Mouse (Mus musculus) adrenal gland, adult 18-20 months (tissue): ENCODE results near the gene Ccdc18. TPM values are rescaled to one million over a fixed set of nuclear protein-coding genes. Genes with fewer than 3 reads are reported as not detected.
"Not testable (repeated sequence)": the region's sequence is repeated elsewhere in the genome, so short reads cannot be mapped to it uniquely, and the experiment has no call there.

Source experiments
- DNase-seq, 2 experiments: peaks; one replicate each; pipeline ENCODE4 v3.0.0; 2021 to 2022; ENCODE audit warnings: low spot score in 2 of 2
- total RNA-seq, 2 experiments: library from RNA; stranded (reverse); gene quantifications; 1 replicate in 1 of 2; 2 replicates in 1 of 2; pipeline ENCODE4 v1.2.3; 2021

Ccdc18 gene
- total RNA-seq, 2 experiments from 2014 or later, result 0.45 to 0.63 TPM

DNA sequence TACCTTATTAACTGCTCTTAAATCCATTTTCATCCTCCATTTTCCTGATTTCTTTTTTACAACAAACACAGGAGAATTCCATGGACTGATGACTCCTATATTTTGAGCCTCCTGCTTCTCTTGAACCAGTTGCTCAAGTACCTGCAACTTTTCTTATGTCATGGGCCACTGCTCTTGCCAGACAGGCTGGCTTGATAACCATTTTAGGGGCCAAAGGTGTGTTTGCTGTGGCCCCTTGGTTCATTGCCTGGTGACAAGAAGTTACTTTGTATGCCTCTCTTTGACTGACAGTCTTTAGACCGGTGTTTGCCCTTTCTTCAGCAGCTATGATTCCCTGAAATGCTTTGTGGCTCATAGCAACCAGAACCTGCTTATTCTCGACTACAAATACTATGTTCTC, 117.4 kb downstream of the Ccdc18 start:
- DNase-seq, result no peak

DNA sequence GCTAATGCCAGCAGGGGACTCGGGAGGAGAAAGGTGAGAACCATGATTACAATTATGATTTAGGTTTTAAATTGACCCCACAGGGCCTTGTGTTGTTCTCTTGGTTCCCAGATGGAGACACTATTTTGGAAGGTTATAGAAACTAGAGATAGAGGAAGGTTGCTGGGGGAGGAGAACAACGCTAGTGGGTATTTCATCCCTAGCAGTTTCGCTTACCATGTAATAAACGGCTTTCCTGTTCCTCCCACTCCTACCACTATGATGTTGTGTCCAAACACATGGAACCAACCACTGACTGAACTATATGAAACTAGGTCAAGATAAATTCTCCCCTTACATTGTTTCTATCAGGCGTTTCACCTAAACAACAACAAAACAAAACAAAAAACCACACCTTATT, 122.6 kb downstream of the Ccdc18 start:
- DNase-seq, result no peak

DNA sequence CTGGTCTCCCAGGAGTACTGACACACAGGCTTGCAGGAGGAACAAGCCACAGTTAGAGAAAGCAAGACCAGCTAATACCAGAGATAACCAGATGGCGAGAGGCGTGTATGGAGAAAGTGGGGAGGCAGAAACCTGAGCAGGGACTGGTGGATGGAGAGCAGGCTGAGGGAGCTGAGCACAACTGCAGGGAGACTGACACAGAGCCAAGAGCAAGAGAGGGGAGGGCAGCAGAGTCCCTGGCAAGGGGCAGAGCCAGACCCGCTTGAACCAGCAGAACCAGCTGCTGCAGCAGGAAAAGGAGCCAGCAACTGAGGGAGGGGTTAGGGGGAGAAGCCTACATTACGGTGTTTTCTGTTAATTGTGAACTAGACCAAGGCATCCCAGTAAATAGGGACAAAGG, 130.0 kb downstream of the Ccdc18 start:
- DNase-seq, result no peak

DNA sequence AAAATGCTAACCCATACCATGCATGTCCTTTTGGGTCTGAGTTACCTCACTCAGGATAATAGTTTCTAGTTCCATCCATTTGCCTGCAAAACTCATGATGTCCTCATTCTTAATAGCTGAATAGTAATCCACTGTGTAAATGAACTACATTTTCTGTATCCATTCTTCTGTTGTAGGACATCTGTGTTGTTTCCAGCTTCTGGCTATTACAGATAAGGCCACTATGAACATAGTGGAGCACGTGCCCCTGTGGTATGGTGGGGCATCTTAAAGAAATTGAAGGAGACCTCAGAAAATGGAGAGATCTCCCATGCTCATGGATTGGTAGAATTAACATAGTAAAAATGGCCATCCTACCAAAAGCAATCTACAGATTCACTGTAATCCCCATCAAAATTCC, 131.1 kb downstream of the Ccdc18 start:
- not testable (repeated sequence) for DNase-seq

DNA sequence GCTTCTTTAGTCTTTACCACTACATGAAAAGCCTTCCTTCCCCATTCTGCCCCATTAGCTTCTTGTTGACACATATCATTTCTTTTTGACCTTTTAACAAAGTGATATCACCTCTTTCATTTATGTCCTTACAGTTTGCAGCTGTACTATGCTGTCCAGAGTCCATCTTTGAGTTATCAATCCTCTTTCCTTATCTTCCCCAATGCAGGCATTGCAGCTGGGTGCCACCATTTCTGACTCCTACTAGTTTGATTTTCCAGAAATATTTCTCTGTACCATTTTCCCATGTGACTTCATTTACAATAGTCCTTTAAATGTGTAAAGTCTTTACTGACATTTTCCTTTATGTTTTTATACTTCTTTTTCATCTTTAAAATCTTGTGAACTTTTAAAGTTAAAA, 134.3 kb downstream of the Ccdc18 start:
- no peak for DNase-seq

DNA sequence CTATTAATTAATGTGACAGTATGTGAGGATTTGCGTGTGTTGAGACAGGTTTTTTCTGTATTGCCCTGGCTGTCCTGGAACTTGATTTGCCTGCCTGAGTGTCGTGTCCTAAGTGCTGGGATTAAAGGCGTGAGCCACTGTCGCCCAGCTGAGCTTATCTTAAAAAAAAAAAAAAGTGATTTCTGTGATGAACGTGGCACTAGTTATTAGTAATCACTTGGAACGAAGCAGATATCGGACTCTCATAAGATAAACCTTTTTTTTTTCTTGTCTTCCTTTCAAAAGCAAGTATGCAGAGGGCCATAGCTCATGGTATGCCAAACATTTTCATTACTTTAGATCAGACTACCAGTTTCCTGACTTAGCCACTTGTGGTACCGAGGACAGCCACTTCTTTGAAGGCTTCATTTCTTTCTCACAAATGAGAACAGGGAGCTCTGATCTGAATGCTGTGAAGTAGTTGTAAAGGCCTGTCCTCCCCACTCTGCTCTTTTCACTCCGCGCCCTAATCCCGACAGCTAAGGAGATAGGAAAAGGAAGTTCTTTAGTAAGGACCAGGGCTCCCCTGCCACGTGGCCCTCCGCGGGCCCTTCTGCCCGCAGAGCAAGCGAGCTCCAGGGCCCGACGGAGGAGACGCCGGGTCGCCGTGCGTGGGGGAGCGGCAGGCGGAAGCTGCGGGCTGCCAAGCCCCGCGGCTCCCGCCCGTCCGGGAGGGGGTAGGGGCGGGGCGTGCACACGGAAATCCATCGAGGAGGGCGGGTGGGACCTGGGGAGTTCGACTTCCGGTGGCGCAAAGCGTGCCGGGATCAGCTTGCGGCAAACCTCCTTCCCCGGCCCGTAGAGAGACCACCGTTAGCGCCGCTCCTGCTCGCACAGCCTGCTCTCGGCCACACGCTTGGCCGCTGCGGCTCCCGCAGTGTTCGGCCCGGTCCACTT, 135.7 kb downstream of the Ccdc18 start, which contains the start of gene Dr1:
Dr1 (plus strand) TSS at position 771 of the 936 bp plus-strand sequence.
- DNase-seq, result peak; percentile 83

DNA sequence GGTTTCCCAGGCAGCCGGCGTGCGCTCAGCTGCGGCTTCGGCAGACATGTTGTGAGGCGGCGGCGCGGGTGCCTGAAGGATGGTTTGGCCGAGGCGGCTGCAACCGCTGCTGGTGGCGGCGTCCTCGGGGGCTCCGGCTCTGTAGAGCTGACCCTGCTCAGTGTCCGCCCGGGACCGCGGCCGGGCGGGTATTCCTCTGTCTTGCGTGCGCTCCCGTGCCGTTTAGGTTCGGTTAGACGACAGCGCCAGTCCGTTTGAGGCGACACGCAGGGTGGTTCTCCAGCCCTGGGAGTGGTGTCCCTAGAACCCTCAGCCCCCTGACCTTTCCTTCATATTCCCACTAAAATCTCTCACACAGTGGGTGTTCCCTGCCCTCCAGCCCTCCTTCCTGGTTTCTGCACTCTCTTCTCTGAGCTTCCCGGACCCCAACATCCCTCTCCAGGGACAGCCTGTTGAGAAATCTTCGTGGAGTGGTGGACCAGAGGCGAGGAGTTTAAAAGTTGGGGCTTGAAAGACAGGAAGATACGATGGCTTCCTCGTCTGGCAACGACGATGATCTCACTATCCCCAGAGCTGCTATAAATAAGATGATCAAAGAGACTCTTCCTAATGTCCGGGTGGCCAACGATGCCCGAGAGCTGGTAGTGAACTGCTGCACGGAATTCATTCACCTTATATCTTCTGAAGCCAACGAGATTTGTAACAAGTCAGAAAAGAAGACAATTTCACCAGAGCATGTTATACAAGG, 136.6 kb downstream of the Ccdc18 start:
- no peak for DNase-seq

DNA sequence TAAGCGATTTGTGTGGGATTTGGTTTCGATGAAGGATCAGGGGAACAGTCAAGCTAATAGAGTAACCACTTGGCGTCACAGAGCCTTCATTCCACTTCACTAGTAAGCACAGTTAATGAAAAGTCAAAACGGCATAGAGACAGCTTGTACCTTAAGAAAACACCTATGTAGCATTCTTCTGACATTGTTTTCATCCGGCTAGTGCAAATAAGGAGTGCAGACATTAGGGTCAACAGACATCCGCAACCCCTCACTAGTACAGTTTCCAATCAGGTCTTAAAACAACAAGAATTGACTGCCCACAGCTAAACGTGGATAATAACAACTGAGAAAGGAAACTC, 137.1 kb downstream of the Ccdc18 start:
- no peak for DNase-seq

DNA sequence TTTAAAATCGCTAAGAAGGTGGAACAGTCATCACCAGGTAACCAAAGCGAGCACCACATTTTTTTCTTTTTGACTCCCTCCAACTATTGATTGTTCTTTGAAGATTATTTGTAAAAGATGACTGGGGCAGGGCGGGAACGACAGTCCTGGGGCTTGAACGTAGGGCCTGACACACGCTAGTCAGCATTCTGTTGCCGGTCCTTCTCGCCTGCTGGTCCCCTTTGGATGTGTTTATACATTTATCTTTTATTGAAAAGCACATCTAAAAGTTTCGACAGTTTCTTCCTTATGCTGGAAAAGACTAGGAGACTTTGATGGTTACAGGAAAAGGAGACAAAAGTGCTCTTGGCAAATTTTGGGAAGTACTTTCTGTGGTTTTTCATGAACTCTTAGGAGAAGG, 137.7 kb downstream of the Ccdc18 start:
- no peak for DNase-seq

DNA sequence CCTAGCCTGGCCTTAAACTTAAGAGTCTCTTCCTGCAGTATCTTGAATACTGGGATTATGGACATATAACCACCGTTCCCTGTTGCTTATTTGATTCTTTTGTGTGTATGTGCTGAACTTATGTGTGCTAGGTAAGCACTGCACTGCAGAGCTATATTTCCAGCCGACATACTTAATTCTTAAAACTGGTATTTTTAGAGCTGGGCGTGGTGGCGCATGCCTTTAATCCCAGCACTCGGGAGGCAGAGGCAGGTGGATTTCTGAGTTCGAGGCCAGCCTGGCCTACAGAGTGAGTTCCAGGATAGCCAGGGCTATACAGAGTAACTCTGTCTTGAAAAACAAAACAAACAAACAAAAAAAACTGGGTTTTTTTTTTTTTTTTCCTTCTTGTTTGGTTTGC, 138.7 kb downstream of the Ccdc18 start:
- DNase-seq, result not testable (repeated sequence)

Other genes with a start within 250 kb of the Ccdc18 start
- gene Rpl5, start 232.4 kb upstream of the Ccdc18 start, total RNA-seq, result 10 to 100 TPM; 57.0 to 65.2 TPM
- 1 to 10 TPM; 3.7 to 5.2 TPM for gene Fam69a, start 145.8 kb upstream of the Ccdc18 start, total RNA-seq
- 10 to 100 TPM; 16.4 to 27.0 TPM for gene Mtf2, start 67.2 kb upstream of the Ccdc18 start, total RNA-seq
- gene Tmed5, start 255 bp upstream of the Ccdc18 start, total RNA-seq, result 10 to 100 TPM; 73.0 to 74.1 TPM
- 10 to 100 TPM; 30.1 to 33.7 TPM for gene Dr1, start 136.0 kb downstream of the Ccdc18 start, total RNA-seq
- gene Pigg, start 179.7 kb downstream of the Ccdc18 start, total RNA-seq, result 10 to 100 TPM; 11.4 to 14.6 TPM
- 1 to 10 TPM; 2.5 to 2.6 TPM for gene Gm42517, start 235.0 kb downstream of the Ccdc18 start, total RNA-seq